ENCODE assay signal across 9 mouse cellular contexts in the genomic region with DNA sequence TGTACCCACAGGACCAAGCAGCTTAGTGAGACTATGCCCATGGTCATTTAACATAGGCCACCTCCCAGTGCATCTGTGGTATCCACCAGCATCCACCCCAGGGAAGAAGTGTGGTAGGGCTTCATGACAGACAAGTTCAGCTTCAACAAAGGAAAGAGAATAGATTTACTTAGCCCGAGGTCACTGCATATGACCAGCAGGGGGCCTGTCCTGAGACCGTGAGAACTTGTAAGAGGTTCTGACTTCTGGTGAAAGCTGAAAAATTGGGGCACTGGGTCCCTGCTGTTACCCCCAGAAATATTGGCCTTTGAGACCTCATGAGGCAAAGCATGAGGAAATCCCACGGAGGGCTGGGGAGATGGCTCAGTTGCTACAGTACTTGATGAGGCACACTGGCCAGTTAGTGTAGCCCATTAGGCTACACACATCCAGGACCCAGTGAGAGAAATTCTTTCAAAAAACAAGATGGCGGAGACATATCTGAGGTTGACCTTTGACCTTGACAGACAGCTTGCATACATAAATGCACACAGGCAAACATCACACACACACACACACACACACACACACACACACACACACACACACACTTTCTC. TPM values are rescaled to one million over a fixed set of nuclear protein-coding genes. Genes with fewer than 3 reads are reported as not detected.
DNase-seq lines count a peak whose midpoint lies in the region; ATAC-seq and TF ChIP-seq lines count a peak whose summit lies in the region.
"Had no signal": no experiment of that assay in that cellular context is flagged by ENCODE, and none has a peak within 500 bp of the region (broad histone marks: within the 10 kb centered on the region; RNA-seq: fewer than 3 reads in every experiment).

No protein-coding gene starts in this region.

- no peak overlapping the region for H3K4me2 ChIP-seq in heart, embryonic 12.5 days
- H3K4me2 ChIP-seq in forebrain, embryonic 12.5 days: no peak overlapping the region

- 0 out of 2 replicates have a peak, but pooled peaks cover 3% of the 10 kb centered on the region for H3K9me3 ChIP-seq in heart, embryonic 12.5 days (replicated peaks)
- H3K9me3 ChIP-seq in E14TG2a.4 (ENCODE audit: low read length): no peaks in the 10 kb centered on the region
- H3K9me3 ChIP-seq in forebrain, embryonic 12.5 days: no peaks in the 10 kb centered on the region
- H3K9me3 ChIP-seq: G1E had no signal

- no peaks in the 10 kb centered on the region for H3K27me3 ChIP-seq in heart, embryonic 12.5 days (replicated peaks)
- no peaks in the 10 kb centered on the region for H3K27me3 ChIP-seq in E14TG2a.4 (ENCODE audit: insufficient read depth, low read length)
- H3K27me3 ChIP-seq in forebrain, embryonic 12.5 days: no peaks in the 10 kb centered on the region

- peak; percentile 27 for TF ChIP-seq CTCF in E14TG2a.4 (conservative IDR thresholded peaks at IDR 0.05; ENCODE audit: low read length)

- H3K4me1 ChIP-seq in heart, embryonic 12.5 days (replicated peaks): 0 out of 2 replicates have a peak, but pooled peaks cover 4% of the 10 kb centered on the region
- H3K4me1 ChIP-seq in E14TG2a.4 (replicated peaks; ENCODE audit: low read depth, low read length): 0 out of 2 replicates have a peak, but pooled peaks cover 10% of the 10 kb centered on the region
- peaks cover 2% of the 10 kb centered on the region; the same call in 1 of the 2 replicates for H3K4me1 ChIP-seq in forebrain, embryonic 12.5 days

- no peak for ATAC-seq in heart, embryonic 12.5 days (ENCODE audit: insufficient number of reproducible peaks, low FRiP score)
- ATAC-seq in forebrain, embryonic 12.5 days (ENCODE audit: low FRiP score): no peak

- H3K4me3 ChIP-seq in heart, embryonic 12.5 days: no peak overlapping the region
- no peak overlapping the region for H3K4me3 ChIP-seq in E14TG2a.4 (replicated peaks; ENCODE audit: low read length)
- no peak overlapping the region for H3K4me3 ChIP-seq in forebrain, embryonic 12.5 days (replicated peaks)

- H3K9ac ChIP-seq in heart, embryonic 12.5 days: no peak overlapping the region
- H3K9ac ChIP-seq in forebrain, embryonic 12.5 days: no peak overlapping the region

- peak; percentile 49 for DNase-seq in heart, adult 8-10 months (ENCODE audit: low spot score)
- DNase-seq in embryo, embryonic 11 days: peak; percentile 62
- peak; percentile 61 for DNase-seq in kidney, postnatal 14 days
- peak; percentile 51 for DNase-seq in retina, embryonic 14.5 days (ENCODE audit: low spot score)
- no peak for DNase-seq in cerebellum, adult 8-10 months

- H3K27ac ChIP-seq in heart, embryonic 12.5 days (ENCODE audit: poor library complexity, severe bottlenecking): no peak overlapping the region
- no peak overlapping the region for H3K27ac ChIP-seq in forebrain, embryonic 12.5 days

- WGBS in heart, embryonic 12.5 days: 71% methylated on average over 4 of the region's 4 CpGs
- WGBS in forebrain, embryonic 12.5 days: 68% methylated on average over 4 of the region's 4 CpGs

- H3K36me3 ChIP-seq in heart, embryonic 12.5 days: no peaks in the 10 kb centered on the region
- no peaks in the 10 kb centered on the region for H3K36me3 ChIP-seq in E14TG2a.4 (ENCODE audit: insufficient read depth, low read length)
- H3K36me3 ChIP-seq in forebrain, embryonic 12.5 days (replicated peaks): no peaks in the 10 kb centered on the region
- H3K36me3 ChIP-seq: G1E had no signal

RNA-seq across cellular contexts. Expression of gene Iyd, which starts 34.0 kb away (rescaled TPM):
- total RNA-seq in heart, adult 8-10 months (2022): not detected
- polyA plus RNA-seq in heart, embryonic 12.5 days (2016; fragmentation: Nextera tagmentation; extraction: Ambion mirVana): 0.42 and 0.49 TPM in 2 replicates
- polyA plus RNA-seq in forebrain, embryonic 12.5 days (2016; fragmentation: Nextera tagmentation; extraction: Ambion mirVana): not detected in 2 replicates
- polyA plus RNA-seq: G1E had no signal
